25 mouse cellular contexts compared by ENCODE assay signal in genomic region chr3:123391180-123391579, GRCm38 (mm10). TPM values are rescaled to one million over a fixed set of nuclear protein-coding genes. Genes with fewer than 3 reads are reported as not detected.
A peak's percentile ranks its signal among the peaks of the same experiment; 100 is the strongest.
DNase-seq lines count a peak whose midpoint lies in the region; ATAC-seq and TF ChIP-seq lines count a peak whose summit lies in the region.
"Had no signal": no experiment of that assay in that cellular context is flagged by ENCODE, and none has a peak within 500 bp of the region (broad histone marks: within the 10 kb centered on the region; RNA-seq: fewer than 3 reads in every experiment).

No protein-coding gene starts in this region.

- H3K27me3 ChIP-seq in lung, embryonic 14.5 days (ENCODE audit: insufficient read depth, low read length), result no peaks in the 10 kb centered on the region
- H3K27me3 ChIP-seq: embryonic facial prominence, embryonic 13.5 days; embryonic facial prominence, embryonic 15.5 days had no signal

- TF ChIP-seq CTCF in lung, embryonic 14.5 days (IDR thresholded peaks at IDR 0.05; ENCODE audit: low read depth), result no peak

- H3K4me1 ChIP-seq in lung, embryonic 14.5 days (ENCODE audit: insufficient read depth), result no peaks in the 10 kb centered on the region
- H3K4me1 ChIP-seq: embryonic facial prominence, embryonic 13.5 days; embryonic facial prominence, embryonic 15.5 days; forebrain, embryonic 10.5 days; forebrain, embryonic 12.5 days had no signal

- ATAC-seq in frontal cortex, adult (ENCODE audit: low TSS enrichment), result peak; percentile 65; the same call in 1 of the 2 replicates
- ATAC-seq in lung, embryonic 14.5 days (ENCODE audit: insufficient read depth), result 0 out of 2 replicates have a peak, but pooled peaks have one; percentile 29
- ATAC-seq: activated CD4-positive, CD25-positive, alpha-beta regulatory T cell, adult 4 months; CD4-positive, CD25-positive, alpha-beta regulatory T cell, adult 4 months; forebrain, embryonic 14.5 days; Patski had no signal

- H3K9me3 ChIP-seq in lung, embryonic 14.5 days (ENCODE audit: low read depth, low read length), result no peaks in the 10 kb centered on the region
- H3K9me3 ChIP-seq: embryonic facial prominence, embryonic 13.5 days; embryonic facial prominence, embryonic 15.5 days; forebrain, embryonic 10.5 days; forebrain, embryonic 12.5 days; G1E had no signal

- H3K9ac ChIP-seq in lung, embryonic 14.5 days, result no peak overlapping the region
- H3K9ac ChIP-seq: embryonic facial prominence, embryonic 13.5 days; embryonic facial prominence, embryonic 15.5 days; forebrain, embryonic 12.5 days had no signal

- H3K4me3 ChIP-seq in lung, embryonic 14.5 days (ENCODE audit: low read depth, low read length), result no peak overlapping the region
- H3K4me3 ChIP-seq: embryonic facial prominence, embryonic 13.5 days; embryonic facial prominence, embryonic 15.5 days; erythroblast, embryonic 14.5 days; forebrain, embryonic 10.5 days; forebrain, embryonic 12.5 days had no signal

- H3K27ac ChIP-seq in lung, embryonic 14.5 days (ENCODE audit: low read depth), result no peak overlapping the region
- H3K27ac ChIP-seq: embryonic facial prominence, embryonic 13.5 days; embryonic facial prominence, embryonic 15.5 days; forebrain, embryonic 10.5 days; forebrain, embryonic 12.5 days had no signal

- 22% methylated on average over 4 of the region's 4 CpGs for WGBS in lung, embryonic 14.5 days

- no peak for DNase-seq in frontal cortex, postnatal 25 days (ENCODE audit: low spot score in 2 of 2)
- DNase-seq in lung, embryonic 14.5 days, result no peak
- no peak for DNase-seq in lung, adult 18-20 months
- DNase-seq in B cell, adult 2 months, result no peak
- DNase-seq: adrenal gland, adult 8-10 months; adrenal gland, postnatal 14 days; adrenal gland, postnatal 36 days; cerebellum, adult 11 months; cerebellum, adult 18-20 months; cerebellum, adult 8-10 months; cerebellum, adult 9-11 months; cerebellum, postnatal 14 days; cerebellum, postnatal 36 days; embryo, embryonic 11 days had no signal

- no peak overlapping the region for H3K4me2 ChIP-seq in lung, embryonic 14.5 days
- H3K4me2 ChIP-seq: embryonic facial prominence, embryonic 13.5 days; embryonic facial prominence, embryonic 15.5 days; forebrain, embryonic 12.5 days had no signal

- H3K36me3 ChIP-seq in lung, embryonic 14.5 days (ENCODE audit: insufficient read depth), result no peaks in the 10 kb centered on the region
- H3K36me3 ChIP-seq: embryonic facial prominence, embryonic 13.5 days; embryonic facial prominence, embryonic 15.5 days; forebrain, embryonic 10.5 days; forebrain, embryonic 12.5 days; G1E had no signal

RNA-seq across cellular contexts. Expression of gene Mettl14, which starts 5.3 kb away (rescaled TPM):
- 20.1 and 21.0 TPM in 2 replicates for polyA plus RNA-seq in lung, embryonic 14.5 days (2014; fragmentation: Nextera tagmentation; extraction: Ambion mirVana)

RNA-seq across cellular contexts. Expression of gene Prss12, which starts 55.5 kb away (rescaled TPM):
- 11.5 and 12.0 TPM in 2 replicates for polyA plus RNA-seq in lung, embryonic 14.5 days (2014; fragmentation: Nextera tagmentation; extraction: Ambion mirVana)
- polyA plus RNA-seq: erythroblast, embryonic 14.5 days; G1E had no signal
